Mouse (Mus musculus) heart, embryonic 15.5 days (tissue): ENCODE results near the gene Etl4. TPM values are rescaled to one million over a fixed set of nuclear protein-coding genes. Genes with fewer than 3 reads are reported as not detected.
A peak's percentile ranks its signal among the peaks of the same experiment; 100 is the strongest.

Source experiments
- ATAC-seq: fragments of 200-750 bp; cut with Nextera tagmentation; replicated peaks from 2 replicates; pipeline ENCODE4 v1.8.0; 2017; ENCODE audit warnings: low read depth, moderate TSS enrichment; ENCODE audit not compliant: insufficient number of reproducible peaks, insufficient read depth, low FRiP score
- H3K27ac ChIP-seq: fragments of 300-500 bp; sonication (generic); 2 replicates; pipeline ENCODE4 v1.5.1; 2015; ENCODE audit warnings: mild to moderate bottlenecking, inconsistent platforms
- H3K27me3 ChIP-seq: fragments of 300-500 bp; sonication (generic); 2 replicates; pipeline ENCODE4 v1.6.1; 2015; ENCODE audit warnings: inconsistent platforms
- H3K36me3 ChIP-seq: fragments of 300-500 bp; sonication (generic); 2 replicates; pipeline ENCODE4 v1.6.1; 2015; ENCODE audit warnings: mild to moderate bottlenecking, inconsistent platforms
- H3K4me1 ChIP-seq: fragments of 300-500 bp; sonication (generic); replicated peaks from 2 replicates; pipeline ENCODE4 v1.6.1; 2015; ENCODE audit warnings: inconsistent platforms
- H3K4me2 ChIP-seq: fragments of 300-500 bp; sonication (generic); 2 replicates; pipeline ENCODE4 v1.6.1; 2015; ENCODE audit warnings: inconsistent platforms, mild to moderate bottlenecking, moderate library complexity
- H3K4me3 ChIP-seq: fragments of 300-500 bp; sonication (generic); 2 replicates; pipeline ENCODE4 v1.5.1; 2015; ENCODE audit warnings: mild to moderate bottlenecking, inconsistent platforms
- H3K9ac ChIP-seq: fragments of 300-500 bp; sonication (generic); 2 replicates; pipeline ENCODE4 v1.6.1; 2015; ENCODE audit warnings: mild to moderate bottlenecking, inconsistent platforms
- H3K9me3 ChIP-seq: fragments of 300-500 bp; sonication (generic); replicated peaks from 2 replicates; pipeline ENCODE4 v1.6.1; 2016; ENCODE audit warnings: inconsistent platforms
- WGBS: fragments of 180-500 bp; shearing (Covaris S2); methylation state at CpG from one replicate; pipeline ENCODE4 v1.1.7; 2015; ENCODE audit warnings: mixed read lengths; 5-methylcytosine and 5-hydroxymethylcytosine counted together
- polyA plus RNA-seq: library from polyadenylated mRNA; unstranded; fragments of >200 nt; fragmentation: Nextera tagmentation; extraction: Ambion mirVana; gene quantifications from 2 replicates; pipeline ENCODE4 v1.2.1, GENCODE M21; 2015

Gene Etl4
- polyA plus RNA-seq, 1 experiment from 2014 or later: 8.1 TPM

DNA sequence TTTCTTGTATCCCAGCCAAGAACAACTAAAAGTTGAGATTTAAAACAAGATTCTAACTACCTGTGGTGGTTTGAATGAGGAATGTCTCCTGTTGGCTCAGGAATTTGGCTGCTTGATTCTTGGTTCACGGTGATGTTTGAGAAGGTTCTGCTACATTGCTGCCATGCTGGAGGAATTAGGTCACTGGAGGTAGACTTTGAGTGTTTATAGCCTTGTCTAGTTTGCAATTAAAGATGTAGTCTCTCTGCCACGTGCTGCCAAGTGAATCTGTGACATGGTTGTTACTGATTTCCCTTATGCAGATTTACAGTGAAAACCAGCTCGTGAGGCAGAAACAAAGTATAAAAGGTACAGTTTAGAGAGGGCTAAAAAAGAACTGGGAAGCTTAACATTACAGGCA, 491.0 kb downstream of the Etl4 start:
- no peaks in the 10 kb centered on the region for H3K27me3 ChIP-seq
- 65% methylated on average over 3 of the region's 3 CpGs for WGBS
- no peaks in the 10 kb centered on the region for H3K36me3 ChIP-seq
- no peak overlapping the region for H3K9ac ChIP-seq
- H3K4me3 ChIP-seq: no peak overlapping the region
- no peak for ATAC-seq
- no peak overlapping the region for H3K27ac ChIP-seq
- H3K4me2 ChIP-seq: no peak overlapping the region
- H3K9me3 ChIP-seq: no peaks in the 10 kb centered on the region
- peaks cover 9% of the 10 kb centered on the region for H3K4me1 ChIP-seq

DNA sequence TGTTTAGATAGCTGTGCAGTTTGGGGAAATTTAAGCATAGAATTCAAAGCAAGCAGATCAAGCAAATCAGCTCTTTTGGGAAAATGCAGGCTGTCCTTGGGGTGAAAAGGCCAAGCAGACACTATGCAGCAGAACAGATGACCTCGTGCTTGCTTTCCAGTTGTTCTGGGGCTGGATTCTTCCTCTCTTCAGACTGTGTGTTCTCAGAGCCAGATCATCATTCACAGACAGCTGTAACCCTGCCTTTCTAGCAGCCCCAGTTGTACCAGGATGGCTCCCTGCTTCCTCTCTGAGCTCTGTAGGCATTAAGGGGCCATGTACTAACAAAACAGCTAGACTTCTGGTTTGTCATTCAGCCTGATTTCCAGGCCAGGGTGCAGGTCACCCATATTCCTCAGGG, 494.8 kb downstream of the Etl4 start:
- Histone ChIP-seq H3K4me3 (no peak overlapping the region), H3K36me3 (no peaks in the 10 kb centered on the region), H3K9me3 (no peaks in the 10 kb centered on the region), H3K4me1 (no peaks in the 10 kb centered on the region), H3K9ac (no peak overlapping the region), H3K4me2 (no peak overlapping the region), H3K27ac (no peak overlapping the region), H3K27me3 (no peaks in the 10 kb centered on the region)
- no peak for ATAC-seq
- 40% methylated on average over 1 of the region's 1 CpGs for WGBS

DNA sequence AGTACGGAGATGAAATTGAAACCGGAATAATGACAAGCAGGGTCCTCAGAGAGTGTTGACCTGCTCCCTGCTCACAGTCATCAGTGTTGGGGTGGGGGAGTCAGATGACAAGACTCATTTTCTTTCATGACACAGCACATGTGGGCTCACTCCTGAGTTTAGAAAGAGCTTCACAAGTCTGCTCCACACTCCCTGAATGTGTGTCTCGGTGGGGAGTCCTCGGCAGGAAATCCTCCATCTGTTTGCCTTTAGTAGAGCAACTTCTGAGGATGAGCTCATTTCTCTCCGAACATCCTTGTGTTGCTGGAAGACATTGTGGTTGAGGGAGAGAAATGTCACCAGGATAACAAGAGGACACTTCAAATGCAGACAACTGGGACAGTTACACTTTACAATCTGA, 497.5 kb downstream of the Etl4 start:
- no peak overlapping the region for H3K9ac ChIP-seq
- H3K4me3 ChIP-seq: no peak overlapping the region
- H3K4me1 ChIP-seq: no peaks in the 10 kb centered on the region
- H3K9me3 ChIP-seq: no peaks in the 10 kb centered on the region
- no peak for ATAC-seq
- no peak overlapping the region for H3K4me2 ChIP-seq
- 62% methylated on average over 5 of the region's 5 CpGs for WGBS
- no peak overlapping the region for H3K27ac ChIP-seq
- no peaks in the 10 kb centered on the region for H3K36me3 ChIP-seq
- no peaks in the 10 kb centered on the region for H3K27me3 ChIP-seq

DNA sequence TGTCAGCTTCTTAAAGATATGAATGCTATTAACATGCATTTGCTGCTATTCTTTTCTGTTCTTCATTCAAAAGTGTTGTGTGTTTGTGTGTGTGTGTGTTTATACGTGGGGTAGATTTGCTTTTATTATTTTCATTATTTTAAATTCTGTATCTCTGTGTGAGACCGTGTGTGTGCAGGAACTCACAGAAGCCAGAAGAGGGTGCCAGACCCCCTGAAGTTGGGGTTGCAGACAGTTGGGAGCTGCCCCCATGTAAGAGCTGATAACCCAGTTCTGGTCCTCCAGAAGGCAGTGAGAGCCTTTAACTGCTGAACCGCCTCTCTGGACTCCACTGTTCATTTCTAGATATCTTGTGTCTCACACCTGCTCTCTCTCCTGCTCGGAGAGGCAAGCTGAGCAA, 505.3 kb downstream of the Etl4 start:
- no peaks in the 10 kb centered on the region for H3K36me3 ChIP-seq
- H3K9me3 ChIP-seq: no peaks in the 10 kb centered on the region
- WGBS: 77% methylated on average over 4 of the region's 4 CpGs
- H3K4me2 ChIP-seq: no peak overlapping the region
- H3K27me3 ChIP-seq: no peaks in the 10 kb centered on the region
- no peak overlapping the region for H3K27ac ChIP-seq
- no peak overlapping the region for H3K9ac ChIP-seq
- no peak overlapping the region for H3K4me3 ChIP-seq
- H3K4me1 ChIP-seq: no peaks in the 10 kb centered on the region
- ATAC-seq: no peak

DNA sequence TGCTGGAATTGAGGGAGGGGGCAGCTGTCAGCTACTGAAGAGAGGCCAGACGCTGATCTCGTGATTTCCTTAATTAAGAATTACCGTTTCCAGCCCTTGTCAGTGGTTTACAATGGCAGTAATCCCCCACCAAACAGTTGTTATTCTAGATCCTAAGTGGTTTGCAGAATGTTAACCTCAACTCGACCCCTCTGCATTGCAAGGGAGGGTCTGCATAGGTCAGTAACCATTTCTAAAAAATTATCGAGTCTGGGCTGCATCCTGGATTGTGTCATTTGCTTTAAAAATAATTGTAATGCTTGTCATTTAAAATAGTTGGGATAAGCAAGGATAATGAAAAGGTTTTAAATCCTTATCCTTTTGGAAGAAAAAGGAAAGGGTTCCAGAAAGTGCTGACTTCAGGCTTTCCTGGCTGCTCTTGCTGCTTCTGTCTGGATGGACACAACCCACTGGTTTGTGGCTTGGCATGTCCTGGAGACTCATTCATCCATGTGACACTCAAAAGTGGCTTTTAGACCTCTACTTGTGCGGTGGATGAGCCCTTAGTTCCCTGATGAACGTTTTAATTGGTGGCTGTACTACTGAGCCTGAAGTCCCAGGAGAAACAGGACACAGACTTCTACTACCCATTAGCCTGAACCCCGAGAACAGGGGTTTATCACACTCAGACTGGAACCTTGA, 507.5 kb downstream of the Etl4 start:
- Histone ChIP-seq H3K36me3 (no peaks in the 10 kb centered on the region), H3K9ac (no peak overlapping the region), H3K27me3 (no peaks in the 10 kb centered on the region), H3K9me3 (no peaks in the 10 kb centered on the region), H3K4me1 (no peaks in the 10 kb centered on the region), H3K27ac (no peak overlapping the region), H3K4me3 (no peak overlapping the region), H3K4me2 (no peak overlapping the region)
- ATAC-seq: no peak
- 37% methylated on average over 8 of the region's 8 CpGs for WGBS

DNA sequence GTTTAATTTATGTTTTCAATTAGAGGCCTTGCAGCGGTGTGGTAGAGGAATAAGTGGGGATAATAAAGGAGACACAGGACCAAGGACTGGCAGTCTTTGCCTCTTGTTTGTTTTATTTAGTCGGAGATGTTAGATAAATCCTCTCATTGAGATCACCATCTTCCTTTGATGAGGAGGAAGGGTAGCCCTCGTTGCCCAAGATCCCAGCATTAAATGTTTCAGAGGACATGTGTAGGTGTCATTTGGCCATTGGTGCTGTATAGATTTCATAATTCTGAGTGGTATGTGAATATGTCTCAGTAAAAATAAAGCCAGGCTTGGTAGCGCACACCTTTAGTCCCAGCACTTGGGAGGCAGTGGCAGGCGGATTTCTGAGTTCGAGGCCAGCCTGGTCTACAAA, 508.4 kb downstream of the Etl4 start:
- H3K27me3 ChIP-seq: no peaks in the 10 kb centered on the region
- H3K4me2 ChIP-seq: no peak overlapping the region
- H3K9ac ChIP-seq: no peak overlapping the region
- no peaks in the 10 kb centered on the region for H3K9me3 ChIP-seq
- H3K27ac ChIP-seq: no peak overlapping the region
- no peak for ATAC-seq
- 82% methylated on average over 6 of the region's 6 CpGs for WGBS
- no peaks in the 10 kb centered on the region for H3K4me1 ChIP-seq
- no peak overlapping the region for H3K4me3 ChIP-seq
- no peaks in the 10 kb centered on the region for H3K36me3 ChIP-seq

DNA sequence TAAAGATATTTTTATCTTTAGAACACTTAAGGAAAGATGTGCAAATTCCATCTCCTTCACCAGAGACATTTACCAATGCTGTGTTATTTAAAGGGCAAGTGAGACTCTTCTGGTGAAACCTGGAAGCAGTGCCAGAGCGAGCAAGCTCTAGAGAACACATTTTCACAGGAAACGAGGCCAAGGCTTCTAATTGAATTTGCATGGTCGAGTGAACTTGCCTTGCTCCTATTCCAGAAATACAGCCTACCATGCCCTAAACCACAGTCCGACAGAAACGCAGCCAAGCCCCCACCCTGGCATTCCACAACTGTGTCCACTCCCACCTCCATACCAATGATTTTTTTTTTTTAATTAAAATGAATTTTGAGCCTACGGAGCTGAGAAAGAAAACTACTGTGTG, 510.4 kb downstream of the Etl4 start:
- 46% methylated on average over 6 of the region's 6 CpGs for WGBS
- no peak overlapping the region for H3K27ac ChIP-seq
- H3K4me3 ChIP-seq: no peak overlapping the region
- no peaks in the 10 kb centered on the region for H3K4me1 ChIP-seq
- no peak overlapping the region for H3K9ac ChIP-seq
- H3K27me3 ChIP-seq: no peaks in the 10 kb centered on the region
- H3K4me2 ChIP-seq: no peak overlapping the region
- no peaks in the 10 kb centered on the region for H3K36me3 ChIP-seq
- no peaks in the 10 kb centered on the region for H3K9me3 ChIP-seq
- ATAC-seq: no peak

DNA sequence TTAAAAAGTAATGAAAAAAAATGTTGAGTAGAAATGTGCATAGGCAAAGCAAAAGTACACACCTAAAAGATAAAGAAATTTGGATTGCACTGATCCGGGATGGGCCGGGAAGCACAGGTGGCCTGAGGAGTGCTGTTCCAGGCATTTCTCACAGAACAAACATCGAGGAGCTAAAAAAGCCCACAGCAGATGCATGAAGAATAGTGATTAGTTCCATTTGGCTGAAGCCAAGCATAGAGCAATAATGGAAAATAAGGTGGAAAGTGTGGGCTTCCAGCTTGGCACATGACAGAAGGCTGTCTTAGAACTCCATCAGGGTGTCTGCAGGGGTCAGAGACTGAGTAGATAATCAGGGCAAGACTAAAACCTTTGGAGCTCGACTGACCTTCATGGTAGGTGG, 512.7 kb downstream of the Etl4 start:
- no peaks in the 10 kb centered on the region for H3K27me3 ChIP-seq
- H3K27ac ChIP-seq: no peak overlapping the region
- ATAC-seq: no peak
- H3K4me1 ChIP-seq: no peaks in the 10 kb centered on the region
- no peak overlapping the region for H3K4me3 ChIP-seq
- WGBS: 76% methylated on average over 4 of the region's 4 CpGs
- H3K36me3 ChIP-seq: no peaks in the 10 kb centered on the region
- no peak overlapping the region for H3K9ac ChIP-seq
- H3K4me2 ChIP-seq: no peak overlapping the region
- no peaks in the 10 kb centered on the region for H3K9me3 ChIP-seq

DNA sequence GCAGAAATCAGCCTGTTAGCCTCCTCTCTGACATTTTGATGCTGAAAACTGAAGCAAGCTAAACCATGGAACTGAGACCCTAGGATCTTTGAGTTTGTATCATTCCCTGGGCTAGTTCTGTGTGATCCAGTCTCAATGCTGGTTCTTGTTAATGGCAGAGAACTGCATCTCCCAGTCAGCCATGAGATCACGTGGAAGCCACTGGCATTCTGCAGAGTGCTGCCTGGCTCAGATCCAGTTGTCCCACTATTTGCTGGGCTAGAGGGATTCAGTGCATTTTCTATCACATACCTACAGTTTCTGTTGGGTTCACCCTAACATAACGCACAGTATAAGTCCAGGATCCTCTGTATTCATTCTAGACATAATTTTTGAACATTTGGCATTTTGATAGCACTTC, 524.1 kb downstream of the Etl4 start:
- Histone ChIP-seq H3K9ac (no peak overlapping the region), H3K4me1 (no peaks in the 10 kb centered on the region), H3K4me3 (no peak overlapping the region), H3K4me2 (no peak overlapping the region), H3K27ac (no peak overlapping the region), H3K36me3 (no peaks in the 10 kb centered on the region), H3K27me3 (no peaks in the 10 kb centered on the region), H3K9me3 (no peaks in the 10 kb centered on the region)
- 68% methylated on average over 2 of the region's 2 CpGs for WGBS
- no peak for ATAC-seq

DNA sequence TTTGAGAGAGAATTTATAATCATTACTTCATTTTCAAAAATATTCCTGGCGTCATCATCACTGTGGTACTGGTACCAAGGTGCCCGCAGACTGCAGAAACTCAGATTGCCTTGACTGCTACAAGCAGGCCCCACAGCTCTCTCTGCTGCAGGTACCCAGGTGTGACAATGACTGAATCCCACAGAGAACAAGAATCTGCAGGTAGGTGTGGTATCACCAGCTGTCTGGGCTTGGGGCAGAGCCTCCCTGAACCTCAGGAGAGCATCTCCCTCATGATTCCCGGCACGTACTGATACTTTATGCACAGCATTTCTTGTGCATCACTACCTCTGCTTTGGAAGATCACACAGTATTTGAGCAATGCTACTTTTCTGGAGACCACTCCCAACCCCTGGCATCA, 526.0 kb downstream of the Etl4 start:
- no peaks in the 10 kb centered on the region for H3K36me3 ChIP-seq
- no peak overlapping the region for H3K9ac ChIP-seq
- H3K4me2 ChIP-seq: no peak overlapping the region
- no peak overlapping the region for H3K27ac ChIP-seq
- no peak overlapping the region for H3K4me3 ChIP-seq
- 86% methylated on average over 4 of the region's 4 CpGs for WGBS
- no peak for ATAC-seq
- H3K27me3 ChIP-seq: no peaks in the 10 kb centered on the region
- H3K9me3 ChIP-seq: no peaks in the 10 kb centered on the region
- no peaks in the 10 kb centered on the region for H3K4me1 ChIP-seq

DNA sequence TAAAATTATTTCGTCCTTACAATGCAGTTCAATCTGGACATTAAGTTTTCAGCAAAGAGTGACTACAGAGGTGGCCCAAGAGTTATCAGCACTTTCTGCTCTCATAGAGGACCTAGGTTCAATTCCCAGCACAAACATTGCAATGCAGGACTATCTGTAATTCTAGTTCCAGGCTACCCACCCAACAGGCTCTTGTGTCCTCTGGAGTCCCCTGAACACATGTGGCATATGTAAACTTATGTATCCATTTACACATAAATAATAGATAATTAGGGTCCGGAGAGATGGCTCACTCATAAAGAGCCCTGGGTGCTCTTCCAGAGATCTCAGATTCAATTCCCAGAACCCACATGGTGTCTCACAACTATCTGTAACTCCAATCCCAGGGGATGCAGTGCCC, 533.2 kb downstream of the Etl4 start:
- no peak overlapping the region for H3K9ac ChIP-seq
- no peaks in the 10 kb centered on the region for H3K27me3 ChIP-seq
- H3K4me1 ChIP-seq: peaks cover 15% of the 10 kb centered on the region
- no peaks in the 10 kb centered on the region for H3K36me3 ChIP-seq
- no peak overlapping the region for H3K4me3 ChIP-seq
- H3K4me2 ChIP-seq: no peak overlapping the region
- H3K9me3 ChIP-seq: no peaks in the 10 kb centered on the region
- WGBS: 84% methylated on average over 2 of the region's 2 CpGs
- no peak for ATAC-seq
- no peak overlapping the region for H3K27ac ChIP-seq

DNA sequence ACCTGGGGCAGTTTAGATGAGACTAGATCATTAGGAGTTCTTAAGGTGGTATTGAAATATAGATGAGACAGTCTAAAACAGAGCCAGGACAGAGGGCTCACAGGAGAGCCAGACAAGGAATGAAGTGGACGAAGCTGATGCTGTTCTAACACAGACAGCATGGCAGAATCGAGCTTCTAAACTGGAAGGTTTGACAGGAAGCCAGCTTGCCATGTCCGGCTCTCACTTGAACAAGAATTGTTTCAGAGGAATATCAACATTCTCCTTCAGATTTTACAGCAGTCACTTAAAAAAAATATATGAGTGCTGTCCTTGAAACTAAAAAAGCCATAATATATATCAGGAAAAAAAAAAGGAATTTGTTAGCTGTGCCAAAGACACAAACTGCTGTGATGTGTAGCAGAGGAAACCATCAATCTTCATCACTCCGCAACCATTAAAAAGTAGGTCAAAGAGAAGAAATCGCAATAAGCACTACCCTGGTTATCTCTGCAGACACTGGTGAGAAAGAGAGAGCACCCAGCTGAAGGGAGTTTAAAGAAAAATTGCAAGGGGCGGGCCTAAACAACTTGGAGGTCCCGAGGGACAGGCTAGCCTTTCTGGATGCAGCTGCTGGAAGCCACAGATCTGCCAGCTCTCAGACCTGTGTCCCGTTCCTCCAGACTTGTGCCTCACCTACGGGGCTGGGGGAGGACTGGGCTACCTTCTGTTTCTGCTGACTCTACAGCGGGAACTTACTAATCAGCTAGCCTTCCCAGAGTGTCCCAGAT, 534.3 kb downstream of the Etl4 start:
- H3K4me3 ChIP-seq: no peak overlapping the region
- H3K36me3 ChIP-seq: no peaks in the 10 kb centered on the region
- 40% methylated on average over 10 of the region's 10 CpGs for WGBS
- ATAC-seq: no peak
- peak overlapping the region; percentile 25; the same call in 1 of the 2 replicates for H3K4me2 ChIP-seq
- H3K9me3 ChIP-seq: no peaks in the 10 kb centered on the region
- H3K27me3 ChIP-seq: no peaks in the 10 kb centered on the region
- H3K9ac ChIP-seq: no peak overlapping the region
- peaks cover 15% of the 10 kb centered on the region for H3K4me1 ChIP-seq
- peak overlapping the region; percentile 47 for H3K27ac ChIP-seq
